Mouse (Mus musculus): Measurements from ENCODE around the gene Map2k5. TPM values are rescaled to one million over a fixed set of nuclear protein-coding genes. Genes with fewer than 3 reads are reported as not detected.

Map2k5 gene
- polyA plus RNA-seq, 1 experiment from 2014 or later, result 30.5 TPM

GRCm38 (mm10) chr9:63250841-63251626 lies 126.7 kb downstream of the Map2k5 start:
- H3K27ac ChIP-seq, result no peak overlapping the region
- H3K9me3 ChIP-seq, result no peaks in the 10 kb centered on the region
- no peaks in the 10 kb centered on the region for H3K27me3 ChIP-seq
- H3K36me3 ChIP-seq, result peaks cover 46% of the 10 kb centered on the region
- ATAC-seq (ENCODE audit: insufficient number of reproducible peaks, low FRiP score, low TSS enrichment, low read depth), result no peak
- no peak overlapping the region for H3K9ac ChIP-seq
- H3K4me2 ChIP-seq, result no peak overlapping the region
- no peaks in the 10 kb centered on the region for H3K4me1 ChIP-seq
- 67% methylated on average over 19 of the region's 19 CpGs for WGBS
- H3K4me3 ChIP-seq, result no peak overlapping the region

DNA sequence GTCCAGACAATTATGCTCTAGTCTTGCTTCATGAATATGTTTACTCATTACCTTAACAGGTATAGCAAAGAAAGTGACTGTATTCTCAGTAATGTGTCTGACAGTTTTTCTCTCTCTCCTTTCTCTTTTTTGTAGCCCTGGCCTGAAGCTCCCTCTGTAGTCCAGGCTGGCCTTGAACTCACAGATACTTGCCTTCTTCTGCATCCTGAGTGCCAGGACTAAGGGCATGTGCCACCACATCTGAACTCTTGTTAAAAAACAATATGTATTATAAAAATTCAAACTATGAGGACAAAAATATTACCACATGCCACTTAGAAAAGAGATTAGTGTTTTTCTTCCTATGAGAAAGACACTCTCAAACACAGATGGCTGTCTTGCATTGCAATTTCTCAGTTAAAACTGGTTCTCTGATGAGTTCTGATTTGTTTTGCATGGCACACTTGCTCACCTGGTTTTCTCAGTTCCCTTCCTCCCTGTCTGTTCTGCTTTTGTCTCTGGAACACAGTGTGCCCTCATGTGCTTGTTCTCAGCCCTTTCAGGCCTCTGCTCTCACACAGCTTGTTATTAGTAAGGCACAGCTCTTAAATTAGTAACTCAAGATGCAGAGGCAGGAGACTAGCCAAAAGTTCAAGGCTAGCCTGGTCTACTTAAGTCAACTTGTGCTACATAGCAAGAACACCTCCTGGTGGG lies 129.5 kb downstream of the Map2k5 start:
- H3K27ac ChIP-seq, result no peak overlapping the region

DNA sequence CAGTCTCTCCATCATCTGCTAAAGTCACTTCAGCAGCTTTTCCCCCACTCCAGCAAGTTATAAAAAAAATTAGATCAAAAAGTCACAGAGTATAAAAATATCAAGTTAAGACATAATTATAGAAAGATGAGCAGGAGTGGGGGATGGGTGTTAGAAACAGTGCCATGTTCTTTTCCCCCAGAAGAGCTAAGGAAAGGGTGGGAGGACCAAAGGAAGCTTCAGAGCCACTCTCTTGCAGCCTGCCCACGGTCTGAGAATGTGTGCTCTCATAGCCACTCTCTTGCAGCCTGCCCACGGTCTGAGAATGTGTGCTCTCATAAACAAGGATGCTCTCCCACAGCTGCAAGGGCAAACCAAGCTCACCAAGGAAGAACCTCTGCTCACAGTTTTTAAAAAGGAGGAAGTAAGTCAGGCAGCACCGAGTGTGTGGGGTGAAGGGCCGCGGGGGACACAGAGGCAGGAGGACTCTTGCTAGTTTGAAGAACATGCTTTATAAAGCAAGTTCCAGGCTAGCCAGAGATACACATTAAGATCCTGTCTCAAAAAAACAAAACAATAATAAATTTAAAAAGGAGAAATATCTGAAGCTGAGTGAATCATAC lies 131.0 kb downstream of the Map2k5 start:
- Histone ChIP-seq H3K36me3 (peaks cover 43% of the 10 kb centered on the region), H3K4me2 (no peak overlapping the region), H3K27ac (no peak overlapping the region), H3K9me3 (no peaks in the 10 kb centered on the region), H3K4me3 (no peak overlapping the region), H3K27me3 (no peaks in the 10 kb centered on the region), H3K4me1 (no peaks in the 10 kb centered on the region), H3K9ac (no peak overlapping the region)
- ATAC-seq (ENCODE audit: insufficient number of reproducible peaks, low FRiP score, low TSS enrichment, low read depth), result no peak
- 75% methylated on average over 5 of the region's 5 CpGs for WGBS

More for the DNA sequence above, 129.5 kb downstream of the Map2k5 start:
- Histone ChIP-seq H3K9me3 (no peaks in the 10 kb centered on the region), H3K27me3 (no peaks in the 10 kb centered on the region), H3K4me2 (no peak overlapping the region), H3K4me1 (no peaks in the 10 kb centered on the region), H3K4me3 (no peak overlapping the region), H3K36me3 (peaks cover 53% of the 10 kb centered on the region), H3K9ac (no peak overlapping the region)
- no peak for ATAC-seq (ENCODE audit: insufficient number of reproducible peaks, low FRiP score, low TSS enrichment, low read depth)

GRCm38 (mm10) chr9:63241961-63242360 lies 135.7 kb downstream of the Map2k5 start:
- H3K9me3 ChIP-seq, result no peaks in the 10 kb centered on the region
- H3K36me3 ChIP-seq, result peaks cover 16% of the 10 kb centered on the region
- no peak overlapping the region for H3K4me2 ChIP-seq
- no peaks in the 10 kb centered on the region for H3K27me3 ChIP-seq
- H3K4me1 ChIP-seq, result no peaks in the 10 kb centered on the region
- ATAC-seq (ENCODE audit: insufficient number of reproducible peaks, low FRiP score, low TSS enrichment, low read depth), result no peak
- no peak overlapping the region for H3K9ac ChIP-seq
- no peak overlapping the region for H3K4me3 ChIP-seq
- no peak overlapping the region for H3K27ac ChIP-seq
- WGBS, result 39% methylated on average over 6 of the region's 6 CpGs

DNA sequence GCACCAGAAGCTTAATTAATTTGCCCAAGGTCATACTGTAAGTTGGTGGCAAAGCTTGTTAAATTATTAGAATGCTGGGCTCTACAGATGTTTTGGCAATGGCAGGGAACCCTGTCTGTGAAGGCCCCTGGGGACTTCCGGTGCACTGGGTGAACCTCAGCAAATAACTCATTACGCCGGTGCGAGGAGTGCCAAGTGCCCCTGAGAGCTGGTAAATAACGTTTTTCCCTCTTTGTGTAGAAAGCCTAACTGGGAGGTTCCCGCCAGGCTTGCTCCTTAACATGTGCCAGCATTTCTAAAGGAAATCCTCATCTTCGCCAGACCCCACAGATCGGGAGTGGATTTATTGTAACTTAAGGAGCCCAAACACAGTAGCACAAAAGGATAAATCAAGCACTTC lies 136.5 kb downstream of the Map2k5 start:
- ATAC-seq (ENCODE audit: insufficient number of reproducible peaks, low FRiP score, low TSS enrichment, low read depth), result no peak
- no peaks in the 10 kb centered on the region for H3K27me3 ChIP-seq

DNA sequence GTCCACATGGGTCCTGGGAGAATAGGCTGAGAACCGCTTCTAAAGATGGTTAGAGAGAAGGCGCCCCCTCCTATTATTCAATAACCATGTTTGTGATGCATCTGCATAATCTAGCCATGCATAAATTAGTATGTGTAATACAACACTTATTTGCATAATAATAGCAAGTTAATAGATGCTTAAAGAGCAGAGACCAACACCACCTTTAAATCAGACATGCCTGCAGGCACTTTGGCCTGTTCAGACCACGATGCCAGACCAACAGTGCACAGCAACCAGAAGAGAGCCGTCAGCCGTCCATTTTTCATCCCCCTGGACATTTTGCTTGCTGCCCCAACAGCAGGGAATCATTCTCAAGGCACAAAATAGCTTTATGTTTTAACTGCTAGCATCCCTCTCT lies 143.3 kb downstream of the Map2k5 start:
- Histone ChIP-seq H3K27me3 (no peaks in the 10 kb centered on the region), H3K9ac (no peak overlapping the region), H3K9me3 (no peaks in the 10 kb centered on the region), H3K4me2 (no peak overlapping the region), H3K4me1 (no peaks in the 10 kb centered on the region), H3K4me3 (no peak overlapping the region), H3K27ac (no peak overlapping the region), H3K36me3 (peaks cover 6% of the 10 kb centered on the region; the same call in 1 of the 2 replicates)
- ATAC-seq (ENCODE audit: insufficient number of reproducible peaks, low FRiP score, low TSS enrichment, low read depth), result no peak
- WGBS, result 66% methylated on average over 5 of the region's 5 CpGs

More for the DNA sequence above, 136.5 kb downstream of the Map2k5 start:
- Histone ChIP-seq H3K9me3 (no peaks in the 10 kb centered on the region), H3K4me1 (no peaks in the 10 kb centered on the region), H3K9ac (no peak overlapping the region), H3K4me2 (no peak overlapping the region), H3K4me3 (no peak overlapping the region), H3K36me3 (peaks cover 16% of the 10 kb centered on the region), H3K27ac (no peak overlapping the region)
- WGBS, result 29% methylated on average over 8 of the region's 8 CpGs

DNA sequence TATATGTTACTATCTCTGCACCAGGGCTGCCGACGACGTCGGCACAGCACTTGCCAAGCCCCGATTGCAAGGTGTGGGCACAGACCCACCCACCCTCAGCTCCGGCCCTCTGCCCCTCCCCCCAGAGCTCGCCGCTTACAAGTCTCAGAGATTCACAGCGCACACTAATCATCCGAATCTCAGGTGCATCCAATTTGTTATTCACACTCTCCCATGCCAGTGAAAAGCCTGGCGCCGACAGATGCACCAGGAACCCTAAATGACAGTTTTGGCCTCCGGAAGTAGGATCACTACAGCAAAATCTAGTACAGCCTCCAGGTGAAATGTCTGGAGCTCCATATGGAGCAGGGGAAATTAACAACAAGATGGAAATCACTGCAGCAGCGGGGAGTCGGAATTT lies 147.4 kb downstream of the Map2k5 start:
- WGBS, result 42% methylated on average over 15 of the region's 15 CpGs
- Histone ChIP-seq H3K4me2 (no peak overlapping the region), H3K27me3 (no peaks in the 10 kb centered on the region), H3K27ac (no peak overlapping the region), H3K36me3 (peaks cover 6% of the 10 kb centered on the region; the same call in 1 of the 2 replicates), H3K4me3 (no peak overlapping the region), H3K4me1 (0 out of 2 replicates have a peak, but pooled peaks cover 4% of the 10 kb centered on the region), H3K9ac (no peak overlapping the region), H3K9me3 (no peaks in the 10 kb centered on the region)
- ATAC-seq (ENCODE audit: insufficient number of reproducible peaks, low FRiP score, low TSS enrichment, low read depth), result no peak

- H3K4me1 ChIP-seq, result 0 out of 2 replicates have a peak, but pooled peaks cover 10% of the 10 kb centered on the region
- no peak overlapping the region for H3K9ac ChIP-seq
- 61% methylated on average over 4 of the region's 4 CpGs for WGBS
- peaks cover 6% of the 10 kb centered on the region; the same call in 1 of the 2 replicates for H3K36me3 ChIP-seq
- H3K27ac ChIP-seq, result no peak overlapping the region
- H3K4me3 ChIP-seq, result no peak overlapping the region
- no peaks in the 10 kb centered on the region for H3K27me3 ChIP-seq
- no peaks in the 10 kb centered on the region for H3K9me3 ChIP-seq
- no peak for ATAC-seq (ENCODE audit: insufficient number of reproducible peaks, low FRiP score, low TSS enrichment, low read depth)
- H3K4me2 ChIP-seq, result no peak overlapping the region
Measured at GRCm38 (mm10) chr9:63229124-63229523, 148.6 kb downstream of the Map2k5 start.

GRCm38 (mm10) chr9:63222161-63222560 lies 155.5 kb downstream of the Map2k5 start:
- no peak for ATAC-seq (ENCODE audit: insufficient number of reproducible peaks, low FRiP score, low TSS enrichment, low read depth)
- WGBS, result 74% methylated on average over 6 of the region's 6 CpGs
- no peak overlapping the region for H3K27ac ChIP-seq
- H3K9me3 ChIP-seq, result no peaks in the 10 kb centered on the region
- no peak overlapping the region for H3K4me3 ChIP-seq
- H3K27me3 ChIP-seq, result no peaks in the 10 kb centered on the region
- no peak overlapping the region for H3K4me2 ChIP-seq
- peaks cover 10% of the 10 kb centered on the region; the same call in 1 of the 2 replicates for H3K36me3 ChIP-seq
- H3K9ac ChIP-seq, result no peak overlapping the region
- H3K4me1 ChIP-seq, result peaks cover 14% of the 10 kb centered on the region; the same call in 1 of the 2 replicates

DNA sequence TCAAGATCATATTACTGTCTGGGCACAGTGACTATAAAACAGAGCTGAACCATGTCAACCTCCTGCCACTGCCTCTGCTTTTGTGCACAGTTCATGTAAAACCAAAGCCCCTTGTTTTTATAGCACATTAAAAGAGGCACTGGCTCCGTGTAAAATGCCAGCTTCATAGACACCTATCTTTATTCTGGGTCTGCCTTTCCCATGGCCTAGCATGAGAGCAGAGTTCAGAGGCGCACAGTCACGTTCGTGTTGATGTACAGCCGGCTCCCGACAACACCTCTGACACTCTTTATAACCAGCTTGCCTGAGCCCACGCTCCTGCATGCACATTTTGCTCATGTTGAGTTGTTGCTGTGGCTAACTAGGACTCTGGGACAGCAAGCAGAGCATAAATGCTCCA lies 157.9 kb downstream of the Map2k5 start:
- no peak overlapping the region for H3K4me2 ChIP-seq
- whole genome bisulfite sequencing, result 37% methylated on average over 7 of the region's 7 CpGs
- H3K27me3 ChIP-seq, result no peaks in the 10 kb centered on the region
- H3K9ac ChIP-seq, result no peak overlapping the region
- peaks cover 9% of the 10 kb centered on the region; the same call in 1 of the 2 replicates for H3K4me1 ChIP-seq
- H3K9me3 ChIP-seq, result no peaks in the 10 kb centered on the region
- no peak overlapping the region for H3K27ac ChIP-seq
- ATAC-seq (ENCODE audit: insufficient number of reproducible peaks, low FRiP score, low TSS enrichment, low read depth), result no peak
- no peak overlapping the region for H3K4me3 ChIP-seq
- H3K36me3 ChIP-seq, result peaks cover 13% of the 10 kb centered on the region; the same call in 1 of the 2 replicates

DNA sequence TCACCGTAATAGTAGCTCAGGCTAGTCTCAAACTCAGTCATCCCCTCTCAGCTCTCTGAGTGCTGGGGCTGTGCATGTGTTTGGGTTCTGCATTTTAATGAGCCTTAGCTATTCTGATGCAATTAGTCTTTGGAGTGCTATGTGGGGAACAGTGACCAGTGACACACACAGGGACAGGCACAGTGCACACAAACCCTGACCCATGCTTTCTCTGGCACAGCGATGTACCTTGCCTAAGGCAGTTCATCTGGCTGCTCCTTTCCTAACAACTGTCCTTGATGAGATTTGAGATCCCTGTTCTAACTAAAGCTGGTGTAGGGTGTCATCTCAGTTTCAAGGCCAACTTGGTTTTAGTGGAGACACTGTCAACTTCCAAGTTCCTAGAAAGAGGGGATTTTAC lies 162.7 kb downstream of the Map2k5 start:
- no peak overlapping the region for H3K27ac ChIP-seq
- no peaks in the 10 kb centered on the region for H3K9me3 ChIP-seq
- no peak overlapping the region for H3K9ac ChIP-seq
- no peak for ATAC-seq (ENCODE audit: insufficient number of reproducible peaks, low FRiP score, low TSS enrichment, low read depth)
- H3K27me3 ChIP-seq, result no peaks in the 10 kb centered on the region
- peaks cover 2% of the 10 kb centered on the region; the same call in 1 of the 2 replicates for H3K4me1 ChIP-seq
- H3K36me3 ChIP-seq, result peaks cover 8% of the 10 kb centered on the region; the same call in 1 of the 2 replicates
- no peak overlapping the region for H3K4me3 ChIP-seq
- 82% methylated on average over 2 of the region's 2 CpGs for WGBS
- H3K4me2 ChIP-seq, result no peak overlapping the region
